Mouse (Mus musculus): ENCODE measurements at regions not wholly inside any gene's neighbourhood (a gene's known extent, or its start where the extent isn't known, plus 50 kb on each side); places are given as distances from the start of the nearest gene placed in this dataset.

GRCm38 (mm10) chr14:103911707-103912106 is 67.5 kb upstream of the Ednrb start:
- H3K27ac ChIP-seq (ENCODE audit: low read depth, low read length) = no peak overlapping the region
- H3K4me3 ChIP-seq (ENCODE audit: low read depth, low read length) = no peak overlapping the region
- no peak overlapping the region for H3K4me2 ChIP-seq (ENCODE audit: low read length)
- ATAC-seq (no peak), DNase-seq (ENCODE audit: low spot score) (no peak)
- no peaks in the 10 kb centered on the region for H3K27me3 ChIP-seq (replicated peaks; ENCODE audit: control insufficient read depth, insufficient read depth, low read length)
- H3K4me1 ChIP-seq (ENCODE audit: control insufficient read depth, insufficient read depth, low read length) = no peaks in the 10 kb centered on the region
- no peaks in the 10 kb centered on the region for H3K36me3 ChIP-seq (ENCODE audit: control insufficient read depth, insufficient read depth, low read length)
- 82% methylated on average over 4 of the region's 4 CpGs for WGBS
- H3K9ac ChIP-seq (ENCODE audit: low read length) = no peak overlapping the region
- no peaks in the 10 kb centered on the region for H3K9me3 ChIP-seq (replicated peaks; ENCODE audit: control insufficient read depth, low read length)

- no peak overlapping the region for H3K27ac ChIP-seq (ENCODE audit: low read depth, low read length)
- H3K4me1 ChIP-seq (ENCODE audit: control insufficient read depth, insufficient read depth, low read length) = no peaks in the 10 kb centered on the region
- H3K9me3 ChIP-seq (replicated peaks; ENCODE audit: control insufficient read depth, low read length) = no peaks in the 10 kb centered on the region
- peak; percentile 8 for DNase-seq (ENCODE audit: low spot score)
- no peaks in the 10 kb centered on the region for H3K27me3 ChIP-seq (replicated peaks; ENCODE audit: control insufficient read depth, insufficient read depth, low read length)
- no peak overlapping the region for H3K9ac ChIP-seq (ENCODE audit: low read length)
- H3K4me2 ChIP-seq (ENCODE audit: low read length) = no peak overlapping the region
- WGBS = 92% methylated on average over 1 of the region's 1 CpGs
- no peaks in the 10 kb centered on the region for H3K36me3 ChIP-seq (ENCODE audit: control insufficient read depth, insufficient read depth, low read length)
- ATAC-seq = peak; percentile 42; the same call in 1 of the 2 replicates
- no peak overlapping the region for H3K4me3 ChIP-seq (ENCODE audit: low read depth, low read length)
Measured at GRCm38 (mm10) chr14:103911280-103911679, 67.1 kb upstream of the Ednrb start.

GRCm38 (mm10) chr14:103906417-103907070 is 62.3 kb upstream of the Ednrb start:
- DNase-seq (ENCODE audit: low spot score) = no peak
- H3K4me1 ChIP-seq (ENCODE audit: control insufficient read depth, insufficient read depth, low read length) = no peaks in the 10 kb centered on the region
- no peak for ATAC-seq
- H3K4me3 ChIP-seq (ENCODE audit: low read depth, low read length) = no peak overlapping the region
- no peak overlapping the region for H3K9ac ChIP-seq (ENCODE audit: low read length)
- H3K27me3 ChIP-seq (replicated peaks; ENCODE audit: control insufficient read depth, insufficient read depth, low read length) = no peaks in the 10 kb centered on the region
- H3K27ac ChIP-seq (ENCODE audit: low read depth, low read length) = no peak overlapping the region
- H3K36me3 ChIP-seq (ENCODE audit: control insufficient read depth, insufficient read depth, low read length) = no peaks in the 10 kb centered on the region
- WGBS = 32% methylated on average over 2 of the region's 2 CpGs
- no peak overlapping the region for H3K4me2 ChIP-seq (ENCODE audit: low read length)
- no peaks in the 10 kb centered on the region for H3K9me3 ChIP-seq (replicated peaks; ENCODE audit: control insufficient read depth, low read length)

GRCm38 (mm10) chr14:103900817-103901216 is 56.6 kb upstream of the Ednrb start:
- H3K36me3 ChIP-seq (ENCODE audit: control insufficient read depth, insufficient read depth, low read length) = no peaks in the 10 kb centered on the region
- H3K9me3 ChIP-seq (replicated peaks; ENCODE audit: control insufficient read depth, low read length) = no peaks in the 10 kb centered on the region
- no peak overlapping the region for H3K4me3 ChIP-seq (ENCODE audit: low read depth, low read length)
- DNase-seq (ENCODE audit: low spot score) = no peak
- ATAC-seq = no peak
- no peak overlapping the region for H3K9ac ChIP-seq (ENCODE audit: low read length)
- H3K27me3 ChIP-seq (replicated peaks; ENCODE audit: control insufficient read depth, insufficient read depth, low read length) = no peaks in the 10 kb centered on the region
- WGBS = 75% methylated on average over 2 of the region's 2 CpGs
- peaks cover 12% of the 10 kb centered on the region for H3K4me1 ChIP-seq (ENCODE audit: control insufficient read depth, insufficient read depth, low read length)
- no peak overlapping the region for H3K4me2 ChIP-seq (ENCODE audit: low read length)
- H3K27ac ChIP-seq (ENCODE audit: low read depth, low read length) = no peak overlapping the region

GRCm38 (mm10) chr14:103899111-103899814 is 55.1 kb upstream of the Ednrb start:
- 10% methylated on average over 22 of the region's 22 CpGs for WGBS
- ATAC-seq (peak; percentile 85), DNase-seq (ENCODE audit: low spot score) (peak; percentile 77)
- H3K4me2 ChIP-seq (ENCODE audit: low read length) = peak overlapping the region; percentile 58
- peak overlapping the region; percentile 24 for H3K4me3 ChIP-seq (ENCODE audit: low read depth, low read length)
- H3K27me3 ChIP-seq (replicated peaks; ENCODE audit: control insufficient read depth, insufficient read depth, low read length) = no peaks in the 10 kb centered on the region
- no peaks in the 10 kb centered on the region for H3K36me3 ChIP-seq (ENCODE audit: control insufficient read depth, insufficient read depth, low read length)
- H3K27ac ChIP-seq (ENCODE audit: low read depth, low read length) = no peak overlapping the region; the same call in 1 of the 2 replicates
- H3K9me3 ChIP-seq (replicated peaks; ENCODE audit: control insufficient read depth, low read length) = no peaks in the 10 kb centered on the region
- H3K4me1 ChIP-seq (ENCODE audit: control insufficient read depth, insufficient read depth, low read length) = peaks cover 12% of the 10 kb centered on the region
- H3K9ac ChIP-seq (ENCODE audit: low read length) = peak overlapping the region; percentile 25

- H3K36me3 ChIP-seq (ENCODE audit: control insufficient read depth, insufficient read depth, low read length) = no peaks in the 10 kb centered on the region
- peak overlapping the region; percentile 21; the same call in 1 of the 2 replicates for H3K9ac ChIP-seq (ENCODE audit: low read length)
- WGBS = 4% methylated on average over 9 of the region's 9 CpGs
- no peak overlapping the region; the same call in 1 of the 2 replicates for H3K27ac ChIP-seq (ENCODE audit: low read depth, low read length)
- peak overlapping the region; percentile 24 for H3K4me3 ChIP-seq (ENCODE audit: low read depth, low read length)
- DNase-seq (ENCODE audit: low spot score) (peak; percentile 45), ATAC-seq (peak; percentile 76)
- peaks cover 12% of the 10 kb centered on the region for H3K4me1 ChIP-seq (ENCODE audit: control insufficient read depth, insufficient read depth, low read length)
- H3K4me2 ChIP-seq (ENCODE audit: low read length) = peak overlapping the region; percentile 58
- H3K27me3 ChIP-seq (replicated peaks; ENCODE audit: control insufficient read depth, insufficient read depth, low read length) = no peaks in the 10 kb centered on the region
- no peaks in the 10 kb centered on the region for H3K9me3 ChIP-seq (replicated peaks; ENCODE audit: control insufficient read depth, low read length)
Measured at GRCm38 (mm10) chr14:103898689-103899088, 54.5 kb upstream of the Ednrb start.

- Histone ChIP-seq H3K27me3 (replicated peaks; ENCODE audit: control insufficient read depth, insufficient read depth, low read length) (no peaks in the 10 kb centered on the region), H3K27ac (ENCODE audit: low read depth, low read length) (no peak overlapping the region), H3K4me2 (ENCODE audit: low read length) (no peak overlapping the region), H3K4me1 (ENCODE audit: control insufficient read depth, insufficient read depth, low read length) (peaks cover 12% of the 10 kb centered on the region), H3K36me3 (ENCODE audit: control insufficient read depth, insufficient read depth, low read length) (no peaks in the 10 kb centered on the region), H3K9me3 (replicated peaks; ENCODE audit: control insufficient read depth, low read length) (no peaks in the 10 kb centered on the region), H3K9ac (ENCODE audit: low read length) (no peak overlapping the region), H3K4me3 (ENCODE audit: low read depth, low read length) (no peak overlapping the region)
- DNase-seq (ENCODE audit: low spot score) (no peak), ATAC-seq (no peak)
- WGBS = 94% methylated on average over 7 of the region's 7 CpGs
Measured at GRCm38 (mm10) chr14:103895261-103895660, 51.1 kb upstream of the Ednrb start.
